Mouse (Mus musculus) lung, postnatal 10 days (tissue): ENCODE data around the gene Olfr1491.

ENCODE experiments used
- DNase-seq: peaks from one replicate; pipeline ENCODE4 v3.0.0; 2021

Olfr1491 gene

GRCm38 (mm10) chr19:13696968-13697367 is at the start of gene Olfr1491:
Olfr1491 (plus strand) TSS chr19:13697268.
- DNase-seq = no peak

- no peak for DNase-seq
These were observed 46.3 kb upstream of the Olfr1491 start, which contains the start of gene Olfr1490 for GRCm38 (mm10) chr19:13650791-13651190. Olfr1490 (plus strand) TSS chr19:13651091.

- DNase-seq = no peak
These were observed 25.9 kb downstream of the Olfr1491 start, which contains the start of gene Olfr1493-ps1 for GRCm38 (mm10) chr19:13722978-13723377. Olfr1493-ps1 (plus strand) TSS chr19:13723278.

- no peak for DNase-seq
These were observed 42.4 kb downstream of the Olfr1491 start, which contains the start of gene Olfr1494 for GRCm38 (mm10) chr19:13739428-13739827. Olfr1494 (plus strand) TSS chr19:13739728.

- DNase-seq = no peak
These were observed 52.3 kb downstream of the Olfr1491 start for GRCm38 (mm10) chr19:13749366-13749765.
